Mouse (Mus musculus) erythroblast, embryonic 14.5 days (primary cell): Measurements from ENCODE around the gene Rrp9.

Source experiments
- GATA1 ChIP-seq: IDR thresholded peaks from 2 replicates; pipeline ENCODE4 v1.6.1; 2012; ENCODE audit warnings: low read length, inconsistent platforms, mixed read lengths
- TAL1 ChIP-seq: IDR thresholded peaks from 3 replicates; pipeline ENCODE4 v1.6.1; 2012; ENCODE audit warnings: low read length, inconsistent platforms, mixed read lengths

DNA sequence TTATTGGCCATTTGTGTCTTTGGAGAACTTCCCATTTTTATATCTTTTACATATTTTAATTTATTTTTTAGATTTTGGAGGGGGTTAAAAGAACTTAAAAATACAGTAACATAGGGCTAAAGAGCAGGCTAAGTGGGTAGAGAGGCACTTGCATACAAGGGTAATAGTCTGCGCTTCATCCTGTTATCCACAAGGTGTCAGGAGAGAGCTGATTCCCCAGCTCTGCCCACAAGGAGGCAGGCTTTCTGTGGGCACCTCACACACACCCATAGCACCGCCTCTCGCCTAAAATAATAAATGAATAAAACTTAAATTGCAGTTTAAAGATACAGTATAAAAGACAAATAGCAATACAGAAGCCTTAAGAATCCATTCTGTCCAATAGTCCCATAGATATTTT lies 56.1 kb downstream of the Rrp9 start:
- TF ChIP-seq GATA1: no peak
- no peak for TF ChIP-seq TAL1
